Mouse (Mus musculus): ENCODE measurements around the gene Il11ra1. TPM values are rescaled to one million over a fixed set of nuclear protein-coding genes. Genes with fewer than 3 reads are reported as not detected.
A peak's percentile ranks its signal among the peaks of the same experiment; 100 is the strongest.

The Il11ra1 gene
- polyA plus RNA-seq, 1 experiment from 2014 or later: 128 TPM

- ATAC-seq (replicated peaks; ENCODE audit: insufficient number of reproducible peaks, low FRiP score, low TSS enrichment): no peak
- Histone ChIP-seq H3K9ac (ENCODE audit: low read depth, low read length) (no peak overlapping the region), H3K4me2 (no peak overlapping the region), H3K4me3 (ENCODE audit: low read depth, low read length) (no peak overlapping the region), H3K36me3 (ENCODE audit: control insufficient read depth, insufficient read depth, low read length) (peaks cover 13% of the 10 kb centered on the region), H3K4me1 (ENCODE audit: control insufficient read depth, insufficient read depth, low read length) (peaks cover 9% of the 10 kb centered on the region), H3K9me3 (replicated peaks; ENCODE audit: control insufficient read depth, low read length) (no peaks in the 10 kb centered on the region), H3K27ac (ENCODE audit: low read depth, low read length) (no peak overlapping the region), H3K27me3 (ENCODE audit: control insufficient read depth, insufficient read depth, low read length) (no peaks in the 10 kb centered on the region)
- 47% methylated on average over 6 of the region's 6 CpGs for WGBS (ENCODE audit: insufficient replicate concordance)
Observed at GRCm38 (mm10) chr4:41716834-41717233, 17.0 kb downstream of the Il11ra1 start.

GRCm38 (mm10) chr4:41722918-41723351, 23.1 kb downstream of the Il11ra1 start, which contains the start of gene Dctn3:
Gene Dctn3 (minus strand): TSS chr4:41723170.
- H3K27ac ChIP-seq (ENCODE audit: low read depth, low read length): no peak within 1 kb of the TSS
- H3K4me3 ChIP-seq (ENCODE audit: low read depth, low read length): peak within 1 kb of the TSS; percentile 82
- peaks cover 11% of the 10 kb centered on the region for H3K36me3 ChIP-seq (ENCODE audit: control insufficient read depth, insufficient read depth, low read length)
- peaks cover 44% of the 10 kb centered on the region for H3K27me3 ChIP-seq (ENCODE audit: control insufficient read depth, insufficient read depth, low read length)
- H3K4me2 ChIP-seq: peak within 1 kb of the TSS; percentile 90
- peak within 1 kb of the TSS; percentile 83 for H3K9ac ChIP-seq (ENCODE audit: low read depth, low read length)
- WGBS (ENCODE audit: insufficient replicate concordance): under 1% methylated on average over 27 of the region's 27 CpGs
- H3K9me3 ChIP-seq (replicated peaks; ENCODE audit: control insufficient read depth, low read length): no peaks in the 10 kb centered on the region
- ATAC-seq (replicated peaks; ENCODE audit: insufficient number of reproducible peaks, low FRiP score, low TSS enrichment): peak; percentile 93
- peaks cover 11% of the 10 kb centered on the region; the same call in 1 of the 2 replicates for H3K4me1 ChIP-seq (ENCODE audit: control insufficient read depth, insufficient read depth, low read length)

DNA sequence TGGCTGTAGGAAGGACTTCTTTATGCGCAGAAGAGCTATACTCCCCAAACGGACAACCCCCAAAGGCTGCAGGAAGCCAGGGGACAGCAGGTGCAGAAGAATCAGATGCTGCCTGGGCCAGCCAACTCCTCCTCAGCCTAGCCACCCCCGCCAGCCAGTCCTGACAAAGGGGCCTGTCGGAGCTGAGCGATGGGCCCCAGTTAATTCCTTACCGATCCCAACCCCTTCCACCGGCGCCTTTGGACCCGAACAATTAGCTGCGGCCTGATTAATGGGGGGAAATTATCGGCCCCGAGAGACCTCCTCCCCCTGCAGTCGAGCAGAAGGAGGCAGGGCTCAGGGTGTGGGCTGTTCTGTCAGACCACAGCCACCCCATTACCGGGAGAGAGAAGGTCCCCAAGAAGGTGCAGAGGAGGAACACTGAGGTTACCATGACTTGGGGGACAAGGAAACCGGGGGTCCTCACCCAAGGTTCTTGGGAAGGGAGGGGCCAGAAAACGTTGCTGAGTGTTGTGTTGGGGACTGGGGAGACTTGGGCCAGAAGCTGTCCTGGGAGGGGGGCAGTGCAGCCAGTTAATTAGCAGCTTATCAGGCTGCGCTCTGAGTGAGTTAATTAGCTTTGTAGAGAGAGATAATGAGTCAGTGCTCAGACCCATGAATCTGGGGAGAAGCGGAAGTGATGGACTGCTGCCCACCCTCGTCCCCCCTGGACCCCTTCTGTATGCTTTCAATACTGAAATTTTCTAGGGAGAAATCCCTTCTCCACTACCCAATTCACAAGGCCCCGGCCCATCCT, 27.2 kb downstream of the Il11ra1 start:
- 11% methylated on average over 20 of the region's 20 CpGs for WGBS (ENCODE audit: insufficient replicate concordance)
- Histone ChIP-seq H3K4me3 (ENCODE audit: low read depth, low read length) (no peak overlapping the region), H3K9me3 (replicated peaks; ENCODE audit: control insufficient read depth, low read length) (no peaks in the 10 kb centered on the region), H3K9ac (ENCODE audit: low read depth, low read length) (no peak overlapping the region), H3K4me1 (ENCODE audit: control insufficient read depth, insufficient read depth, low read length) (peaks cover 11% of the 10 kb centered on the region; the same call in 1 of the 2 replicates), H3K27me3 (ENCODE audit: control insufficient read depth, insufficient read depth, low read length) (peaks cover 80% of the 10 kb centered on the region), H3K36me3 (ENCODE audit: control insufficient read depth, insufficient read depth, low read length) (no peaks in the 10 kb centered on the region), H3K27ac (ENCODE audit: low read depth, low read length) (no peak overlapping the region), H3K4me2 (no peak overlapping the region)
- ATAC-seq (replicated peaks; ENCODE audit: insufficient number of reproducible peaks, low FRiP score, low TSS enrichment): no peak

- no peak for ATAC-seq (replicated peaks; ENCODE audit: insufficient number of reproducible peaks, low FRiP score, low TSS enrichment)
- Histone ChIP-seq H3K27me3 (ENCODE audit: control insufficient read depth, insufficient read depth, low read length) (peaks cover 69% of the 10 kb centered on the region), H3K36me3 (ENCODE audit: control insufficient read depth, insufficient read depth, low read length) (no peaks in the 10 kb centered on the region), H3K4me3 (ENCODE audit: low read depth, low read length) (peak within 1 kb of the TSS; percentile 47), H3K4me2 (peak within 1 kb of the TSS; percentile 83), H3K9ac (ENCODE audit: low read depth, low read length) (no peak within 1 kb of the TSS), H3K27ac (ENCODE audit: low read depth, low read length) (no peak within 1 kb of the TSS), H3K9me3 (replicated peaks; ENCODE audit: control insufficient read depth, low read length) (0 out of 2 replicates have a peak, but pooled peaks cover 2% of the 10 kb centered on the region), H3K4me1 (ENCODE audit: control insufficient read depth, insufficient read depth, low read length) (no peaks in the 10 kb centered on the region)
- WGBS (ENCODE audit: insufficient replicate concordance): 3% methylated on average over 49 of the region's 50 CpGs
Observed at GRCm38 (mm10) chr4:41731052-41731765, 31.4 kb downstream of the Il11ra1 start, which contains the start of gene Arid3c. Gene Arid3c (minus strand): TSS chr4:41731142.

DNA sequence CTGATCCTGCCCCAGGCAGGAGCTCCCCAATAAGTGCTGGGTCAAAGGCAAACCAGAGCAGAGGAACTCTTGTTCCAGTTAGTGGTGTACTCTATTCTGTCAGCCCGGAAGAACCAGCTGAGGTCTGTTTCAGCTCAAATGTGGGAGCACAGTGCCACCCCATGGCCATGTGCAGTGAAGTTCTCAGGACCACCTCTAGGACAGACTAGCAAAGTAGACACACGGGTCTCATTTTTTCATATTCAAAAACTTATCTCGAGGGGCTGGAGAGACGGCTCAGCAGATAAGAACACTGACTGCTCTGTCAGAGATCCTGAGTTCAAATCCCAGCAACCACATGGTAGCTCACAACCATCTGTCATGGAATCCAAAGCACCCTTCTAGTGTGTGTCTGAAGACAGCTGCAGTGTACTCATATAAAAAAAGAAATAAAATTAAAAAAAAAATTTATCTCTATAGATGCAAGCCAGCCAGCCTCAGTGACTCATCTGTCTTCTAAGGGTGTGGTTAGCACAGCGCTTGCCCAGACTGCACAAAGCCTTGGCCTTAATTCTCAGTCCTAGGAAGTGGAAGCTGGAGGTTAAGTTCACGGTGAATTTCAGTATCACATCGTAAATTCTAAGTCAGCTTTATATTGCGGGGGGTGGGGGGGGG, 37.9 kb downstream of the Il11ra1 start:
- no peak overlapping the region for H3K4me2 ChIP-seq
- peaks cover 7% of the 10 kb centered on the region; the same call in 1 of the 2 replicates for H3K4me1 ChIP-seq (ENCODE audit: control insufficient read depth, insufficient read depth, low read length)
- 0 out of 2 replicates have a peak, but pooled peaks cover 2% of the 10 kb centered on the region for H3K36me3 ChIP-seq (ENCODE audit: control insufficient read depth, insufficient read depth, low read length)
- WGBS (ENCODE audit: insufficient replicate concordance): 46% methylated on average over 8 of the region's 8 CpGs
- no peak overlapping the region for H3K27ac ChIP-seq (ENCODE audit: low read depth, low read length)
- peaks cover 11% of the 10 kb centered on the region for H3K27me3 ChIP-seq (ENCODE audit: control insufficient read depth, insufficient read depth, low read length)
- H3K9ac ChIP-seq (ENCODE audit: low read depth, low read length): no peak overlapping the region
- 0 out of 2 replicates have a peak, but pooled peaks cover 2% of the 10 kb centered on the region for H3K9me3 ChIP-seq (replicated peaks; ENCODE audit: control insufficient read depth, low read length)
- no peak overlapping the region for H3K4me3 ChIP-seq (ENCODE audit: low read depth, low read length)
- no peak for ATAC-seq (replicated peaks; ENCODE audit: insufficient number of reproducible peaks, low FRiP score, low TSS enrichment)

- no peak for ATAC-seq (replicated peaks; ENCODE audit: insufficient number of reproducible peaks, low FRiP score, low TSS enrichment)
- H3K9me3 ChIP-seq (replicated peaks; ENCODE audit: control insufficient read depth, low read length): 0 out of 2 replicates have a peak, but pooled peaks cover 2% of the 10 kb centered on the region
- no peak overlapping the region for H3K4me3 ChIP-seq (ENCODE audit: low read depth, low read length)
- peaks cover 6% of the 10 kb centered on the region for H3K27me3 ChIP-seq (ENCODE audit: control insufficient read depth, insufficient read depth, low read length)
- no peak overlapping the region for H3K4me2 ChIP-seq
- WGBS (ENCODE audit: insufficient replicate concordance): 74% methylated on average over 1 of the region's 1 CpGs
- H3K9ac ChIP-seq (ENCODE audit: low read depth, low read length): no peak overlapping the region
- 0 out of 2 replicates have a peak, but pooled peaks cover 2% of the 10 kb centered on the region for H3K36me3 ChIP-seq (ENCODE audit: control insufficient read depth, insufficient read depth, low read length)
- H3K27ac ChIP-seq (ENCODE audit: low read depth, low read length): no peak overlapping the region
- H3K4me1 ChIP-seq (ENCODE audit: control insufficient read depth, insufficient read depth, low read length): peaks cover 7% of the 10 kb centered on the region; the same call in 1 of the 2 replicates
Observed at GRCm38 (mm10) chr4:41738256-41738603, 38.4 kb downstream of the Il11ra1 start.

GRCm38 (mm10) chr4:41739260-41739659, 39.5 kb downstream of the Il11ra1 start:
- no peak overlapping the region for H3K9ac ChIP-seq (ENCODE audit: low read depth, low read length)
- no peak overlapping the region for H3K4me3 ChIP-seq (ENCODE audit: low read depth, low read length)
- peaks cover 4% of the 10 kb centered on the region; the same call in 1 of the 2 replicates for H3K27me3 ChIP-seq (ENCODE audit: control insufficient read depth, insufficient read depth, low read length)
- 0 out of 2 replicates have a peak, but pooled peaks cover 2% of the 10 kb centered on the region for H3K36me3 ChIP-seq (ENCODE audit: control insufficient read depth, insufficient read depth, low read length)
- no peak for ATAC-seq (replicated peaks; ENCODE audit: insufficient number of reproducible peaks, low FRiP score, low TSS enrichment)
- H3K27ac ChIP-seq (ENCODE audit: low read depth, low read length): no peak overlapping the region
- peaks cover 7% of the 10 kb centered on the region; the same call in 1 of the 2 replicates for H3K4me1 ChIP-seq (ENCODE audit: control insufficient read depth, insufficient read depth, low read length)
- WGBS (ENCODE audit: insufficient replicate concordance): 95% methylated on average over 13 of the region's 13 CpGs
- no peak overlapping the region for H3K4me2 ChIP-seq
- H3K9me3 ChIP-seq (replicated peaks; ENCODE audit: control insufficient read depth, low read length): 0 out of 2 replicates have a peak, but pooled peaks cover 2% of the 10 kb centered on the region
